Mouse (Mus musculus): ENCODE measurements around the gene Ino80b.

DNA sequence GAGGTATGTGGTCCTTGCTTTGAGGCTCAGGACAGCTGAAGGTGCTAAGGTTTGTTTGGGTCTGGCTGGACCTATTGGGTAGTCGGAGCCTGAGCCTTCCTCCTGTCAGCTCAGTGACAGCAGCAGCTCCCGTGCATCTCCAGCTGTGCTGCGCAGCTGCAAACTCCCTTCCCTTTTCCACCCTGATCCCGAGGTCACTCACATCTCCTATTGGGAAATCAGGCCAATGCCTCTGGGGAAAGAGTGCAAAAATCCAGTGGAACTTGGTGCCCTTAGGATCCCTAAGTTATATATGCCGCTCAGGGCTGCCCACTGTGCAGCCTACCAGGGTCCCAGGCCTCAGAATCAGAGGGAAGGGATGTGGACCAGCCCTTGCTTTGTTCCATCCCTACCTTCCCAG lies 41.7 kb downstream of the Ino80b start:
- no peak for TF ChIP-seq CTCF (IDR thresholded peaks at IDR 0.05; ENCODE audit: control insufficient read depth, insufficient read depth, insufficient replicate concordance, low read depth, low read length)
- TF ChIP-seq POLR2A (IDR thresholded peaks at IDR 0.05; ENCODE audit: control insufficient read depth, low read depth, low read length): no peak

All from testis, adult 2 months (tissue).